Mouse (Mus musculus): ENCODE measurements at regions not wholly inside any gene's neighbourhood (a gene's known extent, or its start where the extent isn't known, plus 50 kb on each side); places are given as distances from the start of the nearest gene placed in this dataset.

DNA sequence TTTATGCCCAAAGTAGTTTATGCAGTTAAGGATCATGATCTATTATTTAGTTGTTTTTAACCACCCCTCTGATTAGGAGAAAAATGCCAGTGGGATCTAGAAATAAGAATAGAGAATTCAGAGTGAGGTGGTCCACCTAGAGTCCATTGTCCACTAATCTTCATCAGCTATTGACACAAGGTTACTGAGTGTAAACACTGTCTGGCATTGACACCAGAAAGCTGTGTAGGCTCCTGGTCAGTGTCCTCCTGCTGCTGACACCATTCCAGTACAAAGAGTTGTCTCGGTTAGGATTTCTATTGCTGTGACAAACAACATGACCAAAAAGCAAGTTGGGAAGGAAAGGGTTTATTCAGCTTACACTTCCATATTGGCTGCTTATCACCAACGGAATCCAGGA lies 110.1 kb upstream of the Slc4a7 start:
- intact Hi-C loops (cut with DNase I; ENCODE audit: low total_unique reads), result no loop called here
- DNase-seq, result no peak

DNA sequence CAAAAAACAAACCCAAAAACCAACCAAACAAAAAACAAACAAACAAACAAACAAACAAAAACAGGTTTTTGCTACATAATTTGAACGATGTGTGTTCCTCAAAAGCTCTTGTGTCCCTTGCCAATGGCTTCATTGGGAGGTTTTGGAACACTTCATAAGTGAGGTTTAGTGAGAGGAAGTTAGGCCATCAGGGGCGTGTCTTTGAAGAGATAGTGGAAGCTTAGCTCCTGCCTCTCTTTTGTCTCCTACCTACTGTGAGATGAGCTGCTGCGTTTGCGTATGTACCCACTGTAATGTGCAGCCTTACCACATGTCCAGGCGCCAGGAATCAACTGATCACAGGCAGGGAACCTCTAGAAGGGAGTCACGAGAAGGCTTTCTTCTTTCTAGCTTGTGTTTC lies 107.3 kb upstream of the Slc4a7 start:
- intact Hi-C loops (cut with DNase I; ENCODE audit: low total_unique reads), result no loop called here
- no peak for DNase-seq

- no peak for DNase-seq
- intact Hi-C loops (cut with DNase I; ENCODE audit: low total_unique reads), result no loop called here
Measured at GRCm38 (mm10) chr14:14596057-14596809, 105.8 kb upstream of the Slc4a7 start.

- intact Hi-C loops (cut with DNase I; ENCODE audit: low total_unique reads), result no loop called here
- DNase-seq, result no peak
Measured at GRCm38 (mm10) chr14:14599586-14599985, 102.5 kb upstream of the Slc4a7 start.

- no peak for DNase-seq
- intact Hi-C loops (cut with DNase I; ENCODE audit: low total_unique reads), result no loop called here
Measured at GRCm38 (mm10) chr14:14599990-14600389, 102.1 kb upstream of the Slc4a7 start.

DNA sequence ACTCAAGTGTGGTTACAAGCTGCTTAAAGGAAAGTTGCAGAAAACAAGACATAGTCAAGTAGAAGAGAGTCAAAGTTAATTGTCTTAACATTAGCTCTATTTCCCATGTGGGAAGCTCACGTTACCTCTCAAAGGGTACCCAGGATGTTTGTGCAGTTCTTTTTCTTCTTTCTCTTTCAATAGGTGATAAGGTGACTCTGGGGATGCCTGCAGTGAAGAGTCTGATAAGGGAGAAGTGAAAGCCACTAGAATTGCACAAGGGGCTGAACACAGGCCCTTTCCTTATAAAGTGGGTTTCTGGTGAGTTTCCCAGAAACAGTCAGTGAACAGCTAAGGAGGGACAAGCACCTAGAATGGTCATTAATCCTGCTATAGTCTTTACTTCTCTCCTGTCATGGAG lies 98.6 kb upstream of the Slc4a7 start:
- DNase-seq, result no peak
- intact Hi-C loops (cut with DNase I; ENCODE audit: low total_unique reads), result no loop called here

- DNase-seq, result no peak
- intact Hi-C loops (cut with DNase I; ENCODE audit: low total_unique reads), result no loop called here
Measured at GRCm38 (mm10) chr14:14607074-14607473, 95.0 kb upstream of the Slc4a7 start.

DNA sequence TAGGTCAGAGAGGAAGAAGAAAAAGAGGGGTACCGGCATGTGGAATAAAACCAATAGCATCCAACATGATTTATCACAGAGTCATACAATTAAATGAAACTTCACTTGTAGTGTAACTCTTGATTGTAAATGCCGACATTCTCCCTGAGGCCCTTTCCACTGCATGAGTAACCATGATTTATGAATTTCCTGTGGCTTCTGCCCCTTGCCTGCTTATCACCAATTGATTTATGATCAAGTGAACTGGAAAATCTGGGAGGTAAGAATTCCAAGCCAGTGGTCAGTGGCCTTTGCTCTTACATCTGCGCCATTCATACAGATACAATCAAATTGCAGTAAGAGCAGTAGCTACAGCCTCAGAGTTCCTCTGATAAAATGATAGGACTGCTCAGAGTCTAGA lies 89.8 kb upstream of the Slc4a7 start:
- no peak for DNase-seq
- intact Hi-C loops (cut with DNase I; ENCODE audit: low total_unique reads), result no loop called here

DNA sequence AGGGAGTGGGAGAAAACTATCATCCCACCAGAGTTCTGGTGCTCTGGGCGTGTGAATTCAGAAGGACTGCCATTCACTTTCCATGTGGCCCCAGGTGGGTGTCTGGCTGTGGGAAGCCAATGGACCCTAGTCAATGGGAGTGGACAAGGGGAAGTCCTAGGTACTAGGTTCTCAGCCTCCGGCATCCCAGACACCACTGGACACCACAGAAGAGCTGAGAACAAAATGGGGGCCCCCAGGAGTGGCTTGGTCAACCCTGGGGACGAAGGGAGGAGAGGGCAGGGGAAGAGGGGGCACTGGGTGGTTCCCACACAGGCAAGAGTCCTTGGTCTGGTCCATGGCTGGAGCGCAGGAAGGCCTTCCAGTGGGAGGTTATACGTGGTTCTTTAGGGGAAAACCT lies 81.8 kb upstream of the Slc4a7 start:
- no peak for DNase-seq
- intact Hi-C loops (cut with DNase I; ENCODE audit: low total_unique reads), result no loop called here

DNA sequence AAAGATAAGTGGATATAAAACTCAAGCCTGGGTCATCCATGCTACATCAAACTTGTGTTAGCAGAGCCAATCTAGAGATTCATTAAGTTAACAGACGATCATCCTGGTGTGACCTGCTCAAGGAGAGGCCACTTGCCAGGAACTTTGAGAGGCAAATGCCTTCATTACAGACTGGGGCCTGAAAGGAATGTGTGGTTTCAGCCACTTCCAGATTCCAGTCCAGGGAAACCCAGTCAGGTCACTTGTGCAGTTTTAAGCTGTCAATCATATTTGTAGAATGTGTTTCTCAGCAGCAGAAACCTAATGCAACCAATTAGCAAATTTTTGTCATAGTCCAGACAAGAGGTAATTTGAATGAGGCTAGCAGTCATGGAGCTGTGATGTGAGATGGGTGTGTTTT lies 73.4 kb upstream of the Slc4a7 start:
- intact Hi-C loops (cut with DNase I; ENCODE audit: low total_unique reads), result no loop called here
- no peak for DNase-seq

DNA sequence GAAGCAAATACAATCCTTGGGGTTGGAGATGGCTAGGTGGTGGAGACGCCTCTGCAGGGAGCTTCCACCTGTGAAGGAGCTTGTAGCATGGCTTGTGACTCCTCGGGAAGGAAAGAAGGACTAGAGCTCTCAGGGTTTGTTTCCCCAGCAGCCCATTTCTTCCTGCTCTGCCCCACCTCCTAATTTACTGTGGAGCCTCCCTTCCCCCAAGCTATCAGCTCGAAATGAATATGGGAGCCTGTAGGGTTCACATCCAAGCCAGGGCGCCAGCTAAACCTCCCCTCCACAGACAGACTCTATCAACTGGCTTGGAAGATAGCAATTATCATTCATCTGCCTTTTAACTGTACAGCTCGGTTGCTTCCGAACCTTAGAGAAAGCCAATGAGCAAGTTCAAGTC lies 70.3 kb upstream of the Slc4a7 start:
- intact Hi-C loops (cut with DNase I; ENCODE audit: low total_unique reads), result no loop called here
- no peak for DNase-seq

- intact Hi-C loops (cut with DNase I; ENCODE audit: low total_unique reads), result no loop called here
- DNase-seq, result peak; percentile 8
Measured at GRCm38 (mm10) chr14:14632471-14632870, 69.6 kb upstream of the Slc4a7 start.

- DNase-seq, result peak; percentile 43
- intact Hi-C loops (cut with DNase I; ENCODE audit: low total_unique reads), result no loop called here
Measured at GRCm38 (mm10) chr14:14632951-14633931, 68.8 kb upstream of the Slc4a7 start.

GRCm38 (mm10) chr14:14634021-14634420 lies 68.1 kb upstream of the Slc4a7 start:
- intact Hi-C loops (cut with DNase I; ENCODE audit: low total_unique reads), result no loop called here
- no peak for DNase-seq

- no peak for DNase-seq
- intact Hi-C loops (cut with DNase I; ENCODE audit: low total_unique reads), result no loop called here
Measured at GRCm38 (mm10) chr14:14639102-14640015, 62.7 kb upstream of the Slc4a7 start.

DNA sequence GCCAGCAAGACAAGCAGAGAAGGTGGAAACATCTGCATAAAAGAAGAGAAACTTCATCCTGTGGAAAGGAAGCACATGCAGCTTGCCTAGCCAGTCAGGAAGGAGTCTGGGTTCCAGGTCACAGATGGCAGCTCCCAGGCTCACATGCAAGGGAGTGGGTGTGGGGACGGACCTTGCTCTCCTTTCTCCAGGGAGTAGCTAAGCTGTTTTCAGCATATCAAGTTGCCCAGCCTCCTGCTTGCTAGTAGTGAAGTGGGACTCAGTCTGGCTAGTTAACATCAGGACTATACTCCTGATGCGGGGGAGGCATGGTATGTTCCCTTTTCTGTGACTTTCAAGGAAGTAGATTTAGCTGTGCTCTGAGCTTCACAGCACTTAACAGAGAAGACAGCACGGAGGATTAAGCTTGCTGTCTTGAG lies 62.0 kb upstream of the Slc4a7 start:
- intact Hi-C loops (cut with DNase I; ENCODE audit: low total_unique reads), result no loop called here
- DNase-seq, result no peak

- intact Hi-C loops (cut with DNase I; ENCODE audit: low total_unique reads), result no loop called here
- no peak for DNase-seq
Measured at GRCm38 (mm10) chr14:14640557-14640956, 61.5 kb upstream of the Slc4a7 start.

- intact Hi-C loops (cut with DNase I; ENCODE audit: low total_unique reads), result no loop called here
- DNase-seq, result no peak
Measured at GRCm38 (mm10) chr14:14643533-14643932, 58.5 kb upstream of the Slc4a7 start.

DNA sequence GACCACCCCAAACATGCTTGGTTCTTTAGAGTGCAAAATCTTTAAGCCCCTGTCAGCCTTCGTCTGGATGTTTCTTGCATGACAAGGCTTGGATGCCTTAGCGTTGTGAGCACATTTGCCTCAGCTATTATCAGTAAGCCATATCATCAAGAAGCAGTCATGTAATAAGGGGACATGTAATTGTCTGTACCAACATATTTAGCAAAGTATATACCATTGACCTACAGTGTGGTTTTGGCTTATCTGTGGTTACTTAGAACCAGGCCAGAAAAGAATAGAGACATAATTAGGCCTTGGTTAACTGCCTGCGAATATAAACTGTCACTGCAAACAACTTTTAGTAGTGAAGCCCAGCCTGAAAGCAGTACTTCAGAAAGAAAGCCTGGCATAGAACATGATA lies 57.0 kb upstream of the Slc4a7 start:
- intact Hi-C loops (cut with DNase I; ENCODE audit: low total_unique reads), result no loop called here
- no peak for DNase-seq
